12 mouse cellular contexts compared by ENCODE assay signal in genomic region chr16:66706476-66706875, GRCm38 (mm10).
"Had no signal": no experiment of that assay in that cellular context is flagged by ENCODE, and none has a peak within 500 bp of the region (broad histone marks: within the 10 kb centered on the region; RNA-seq: fewer than 3 reads in every experiment).

No protein-coding gene starts in this region.

- DNase-seq: left cerebral cortex, postnatal 4 days; liver; liver, embryonic 13.5 days; liver, postnatal 0 days; lung, adult 18-20 months; lung, adult 2 months; lung, embryonic 14.5 days; lung, postnatal 10 days; lung, postnatal 14 days; lung, postnatal 36 days; lung, postnatal 4 days; midbrain, embryonic 14.5 days had no signal
